Mouse (Mus musculus) thymus, adult 2 months (tissue): ENCODE data around the gene Prkcb. TPM values are rescaled to one million over a fixed set of nuclear protein-coding genes. Genes with fewer than 3 reads are reported as not detected.

Source experiments
- DNase-seq: peaks from one replicate; pipeline ENCODE4 v3.0.0; 2021
- H3K27ac ChIP-seq: fragments of 200-500 bp; 2 replicates; pipeline ENCODE4 v1.5.1; 2012; ENCODE audit warnings: low read length, control low read depth; ENCODE audit not compliant: control insufficient read depth, insufficient read depth
- H3K27me3 ChIP-seq: fragments of 200-500 bp; 2 replicates; pipeline ENCODE4 v1.6.1; 2012; ENCODE audit warnings: mild to moderate bottlenecking, low read length, moderate library complexity, mixed read lengths; ENCODE audit not compliant: control insufficient read depth, insufficient read depth
- H3K36me3 ChIP-seq: fragments of 200-500 bp; 2 replicates; pipeline ENCODE4 v1.6.1; 2012; ENCODE audit warnings: mild to moderate bottlenecking, low read length, moderate library complexity; ENCODE audit not compliant: control insufficient read depth, insufficient read depth
- H3K4me1 ChIP-seq: fragments of 200-500 bp; replicated peaks from 2 replicates; pipeline ENCODE4 v1.6.1; 2012; ENCODE audit warnings: low read length; ENCODE audit not compliant: control insufficient read depth, insufficient read depth
- H3K4me3 ChIP-seq: fragments of 200-500 bp; 2 replicates; pipeline ENCODE4 v1.5.1; 2012; ENCODE audit warnings: mild to moderate bottlenecking, low read length, control low read depth, moderate library complexity; ENCODE audit not compliant: control insufficient read depth, insufficient read depth
- CTCF ChIP-seq: fragments of 200-500 bp; IDR thresholded peaks from 2 replicates; pipeline ENCODE4 v1.5.1; 2012; ENCODE audit warnings: mild to moderate bottlenecking, control low read depth, low read length, moderate library complexity, borderline replicate concordance; ENCODE audit not compliant: control insufficient read depth, poor library complexity, insufficient read depth; ENCODE audit errors: extremely low read depth
- POLR2A ChIP-seq: fragments of 200-500 bp; IDR thresholded peaks from 2 replicates; pipeline ENCODE4 v1.6.1; 2012; ENCODE audit warnings: mild to moderate bottlenecking, low read length, control low read depth, moderate library complexity; ENCODE audit not compliant: control insufficient read depth, poor library complexity, insufficient read depth; ENCODE audit errors: extremely low read depth
- WGBS: fragments of 180-500 bp; shearing (Covaris S2); methylation state at CpG from one replicate; pipeline ENCODE4 v1.1.7; 2018; 5-methylcytosine and 5-hydroxymethylcytosine counted together
- polyA plus RNA-seq: library from polyadenylated mRNA; depleted of rRNA; stranded (reverse); fragments of >200 nt; gene quantifications from 2 replicates; pipeline ENCODE4 v1.2.3, GENCODE M21; 2012

The Prkcb gene
- polyA plus RNA-seq, 1 experiment: 247 TPM

- WGBS: 84% methylated on average over 7 of the region's 7 CpGs
Measured at GRCm38 (mm10) chr7:122520850-122521638, 232.5 kb downstream of the Prkcb start.

DNA sequence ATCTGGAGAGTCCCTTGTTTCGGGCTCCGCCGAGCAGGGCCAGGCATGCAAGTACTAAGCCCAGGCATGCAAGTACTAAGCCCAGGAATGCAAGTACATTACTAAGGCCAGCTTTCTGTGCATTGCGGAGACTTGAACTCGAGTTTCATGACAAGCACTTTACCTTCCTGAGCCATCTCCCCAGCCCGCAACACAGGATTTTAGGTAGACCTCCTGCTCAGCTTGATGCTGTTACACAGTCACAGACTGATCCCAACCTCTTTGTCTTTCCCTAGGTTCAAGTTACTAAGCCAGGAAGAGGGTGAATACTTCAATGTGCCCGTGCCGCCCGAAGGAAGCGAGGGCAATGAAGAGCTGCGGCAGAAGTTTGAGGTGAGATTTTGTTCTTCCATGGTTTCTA lies 239.7 kb downstream of the Prkcb start:
- H3K4me3 ChIP-seq: no peak overlapping the region
- DNase-seq: no peak
- H3K36me3 ChIP-seq: peaks cover 40% of the 10 kb centered on the region
- no peaks in the 10 kb centered on the region for H3K27me3 ChIP-seq
- no peak overlapping the region for H3K27ac ChIP-seq
- no peak for TF ChIP-seq CTCF
- TF ChIP-seq POLR2A: no peak
- H3K4me1 ChIP-seq: no peaks in the 10 kb centered on the region
- WGBS: 98% methylated on average over 11 of the region's 11 CpGs

More at GRCm38 (mm10) chr7:122520850-122521638, 232.5 kb downstream of the Prkcb start:
- peaks cover 49% of the 10 kb centered on the region for H3K36me3 ChIP-seq
- H3K4me1 ChIP-seq: no peaks in the 10 kb centered on the region
- TF ChIP-seq POLR2A: no peak
- no peak for TF ChIP-seq CTCF
- H3K27ac ChIP-seq: no peak overlapping the region
- no peak overlapping the region for H3K4me3 ChIP-seq
- H3K27me3 ChIP-seq: no peaks in the 10 kb centered on the region
- no peak for DNase-seq

DNA sequence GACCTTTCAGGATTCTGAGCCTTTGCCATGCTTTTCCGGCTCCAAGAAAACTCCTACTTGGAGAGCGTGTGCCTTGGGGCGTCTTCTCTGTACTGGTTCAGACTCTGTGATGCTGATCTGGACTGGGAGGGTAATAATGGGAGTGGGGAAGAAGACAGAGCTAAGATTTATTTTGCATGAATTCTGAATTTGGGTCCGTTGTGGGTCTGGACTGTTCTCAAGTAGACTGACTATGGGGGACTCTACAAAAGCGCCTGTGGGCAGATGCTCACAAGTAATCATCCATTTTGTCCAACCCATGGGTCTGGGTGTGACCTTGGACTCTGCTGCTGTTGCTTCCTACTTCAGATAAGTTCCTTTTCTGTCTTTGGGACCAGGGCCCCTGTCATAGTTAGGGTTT lies 240.1 kb downstream of the Prkcb start:
- Histone ChIP-seq H3K36me3 (peaks cover 40% of the 10 kb centered on the region), H3K4me1 (no peaks in the 10 kb centered on the region), H3K27me3 (no peaks in the 10 kb centered on the region), H3K4me3 (no peak overlapping the region), H3K27ac (no peak overlapping the region)
- TF ChIP-seq CTCF (no peak), POLR2A (no peak)
- DNase-seq: no peak
- WGBS: 98% methylated on average over 5 of the region's 5 CpGs

DNA sequence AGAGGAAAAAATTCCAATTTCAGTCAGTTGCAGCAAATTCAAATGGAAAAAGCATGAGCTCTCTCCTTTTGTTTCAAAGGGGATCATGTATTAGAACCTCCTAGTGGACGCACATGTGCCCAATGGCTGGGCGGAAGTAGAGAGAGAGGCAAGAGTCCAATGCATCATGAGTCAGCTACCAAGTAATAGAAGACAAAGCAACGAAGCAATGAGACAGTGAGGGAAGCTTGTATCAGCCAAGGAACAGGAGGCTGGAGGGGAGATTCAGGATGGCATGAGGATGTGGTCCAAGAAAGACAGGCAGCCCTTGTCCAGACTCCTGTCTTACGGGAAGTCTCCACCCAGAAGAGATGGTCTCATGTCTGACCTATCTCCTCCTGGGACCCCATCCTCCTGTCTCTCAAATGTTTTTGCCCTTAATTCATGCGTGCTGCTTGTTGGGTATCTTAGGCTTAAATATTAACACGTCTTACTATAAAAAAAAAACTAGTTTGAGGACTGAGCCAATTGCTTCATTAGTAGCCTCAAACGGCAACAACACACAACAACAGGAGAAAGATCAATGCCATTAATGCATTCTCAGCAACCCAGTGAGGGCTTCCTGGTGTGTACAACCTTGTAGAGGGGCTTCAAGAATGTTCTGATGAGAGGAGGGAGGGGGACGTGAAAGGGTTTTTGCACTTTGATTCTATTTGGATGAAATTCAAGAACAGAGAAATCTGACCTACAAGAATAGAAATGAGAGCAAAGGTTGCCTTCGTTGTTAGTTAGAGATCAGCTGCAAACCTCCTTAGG lies 245.2 kb downstream of the Prkcb start:
- Histone ChIP-seq H3K4me1 (no peaks in the 10 kb centered on the region), H3K4me3 (no peak overlapping the region), H3K27me3 (no peaks in the 10 kb centered on the region), H3K27ac (no peak overlapping the region), H3K36me3 (peaks cover 29% of the 10 kb centered on the region)
- WGBS: 94% methylated on average over 9 of the region's 9 CpGs
- no peak for DNase-seq
- TF ChIP-seq CTCF (no peak), POLR2A (no peak)

- Histone ChIP-seq H3K4me3 (no peak overlapping the region), H3K27ac (no peak overlapping the region), H3K27me3 (no peaks in the 10 kb centered on the region), H3K4me1 (no peaks in the 10 kb centered on the region), H3K36me3 (peaks cover 42% of the 10 kb centered on the region)
- 85% methylated on average over 3 of the region's 3 CpGs for WGBS
- TF ChIP-seq CTCF: no peak
- TF ChIP-seq POLR2A: no peak
- DNase-seq: no peak
Measured at GRCm38 (mm10) chr7:122544616-122545015, 256.1 kb downstream of the Prkcb start.

DNA sequence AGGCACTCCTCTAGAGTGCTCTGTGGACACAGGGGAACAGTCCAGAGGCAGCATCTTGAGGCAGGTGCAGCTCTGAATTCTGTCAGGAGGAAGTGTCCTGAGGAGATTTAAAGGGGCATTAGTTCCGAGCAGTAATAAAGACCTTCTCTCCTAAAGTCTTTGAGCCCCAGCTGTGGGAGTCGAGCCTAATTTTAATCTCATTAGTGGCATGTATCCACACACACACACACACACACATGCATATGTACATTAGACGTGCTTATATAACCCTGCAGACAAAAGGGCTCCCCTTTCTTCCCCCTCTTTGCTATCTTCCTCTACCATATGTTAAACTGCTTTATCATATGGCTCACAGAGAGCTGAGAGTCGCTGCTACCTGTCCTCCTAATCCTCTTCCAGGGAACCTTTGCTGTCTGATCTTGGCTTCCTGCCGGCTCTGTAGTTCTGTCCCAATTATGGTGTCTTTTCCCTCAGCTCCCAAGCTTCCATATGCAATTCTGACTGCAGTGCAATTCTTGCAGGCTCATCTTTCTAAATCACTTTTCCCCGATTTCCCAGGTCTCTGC lies 268.1 kb downstream of the Prkcb start:
- H3K4me1 ChIP-seq: no peaks in the 10 kb centered on the region
- TF ChIP-seq POLR2A (no peak), CTCF (no peak)
- H3K4me3 ChIP-seq: no peak overlapping the region
- H3K27me3 ChIP-seq: no peaks in the 10 kb centered on the region
- no peak for DNase-seq
- no peak overlapping the region for H3K27ac ChIP-seq
- peaks cover 11% of the 10 kb centered on the region for H3K36me3 ChIP-seq
- WGBS: 73% methylated on average over 6 of the region's 6 CpGs
